Mouse (Mus musculus) left cerebral cortex, adult 18-20 months (tissue): ENCODE measurements around the gene Gm773. TPM values are rescaled to one million over a fixed set of nuclear protein-coding genes. Genes with fewer than 3 reads are reported as not detected.
"Not testable (repeated sequence)": the region's sequence is repeated elsewhere in the genome, so short reads cannot be mapped to it uniquely, and the experiment has no call there.

ENCODE experiments used
- DNase-seq, 2 experiments: peaks; one replicate each; pipeline ENCODE4 v3.0.0; 2021 to 2022; ENCODE audit warnings: low spot score in 2 of 2, mixed read lengths in 1 of 2
- long read RNA-seq, 2 experiments: library from polyadenylated mRNA; stranded (forward); transcript quantifications; one replicate each; pipeline ENCODE4 v2.0.0; 2021
- total RNA-seq, 2 experiments: library from RNA; stranded (reverse); gene quantifications; 2 replicates each; pipeline ENCODE4 v1.2.3; 2021

Gene Gm773
- not detected for total RNA-seq
- long read RNA-seq, experiment 1, result 0 reads
- long read RNA-seq, experiment 2, result 0 reads

DNA sequence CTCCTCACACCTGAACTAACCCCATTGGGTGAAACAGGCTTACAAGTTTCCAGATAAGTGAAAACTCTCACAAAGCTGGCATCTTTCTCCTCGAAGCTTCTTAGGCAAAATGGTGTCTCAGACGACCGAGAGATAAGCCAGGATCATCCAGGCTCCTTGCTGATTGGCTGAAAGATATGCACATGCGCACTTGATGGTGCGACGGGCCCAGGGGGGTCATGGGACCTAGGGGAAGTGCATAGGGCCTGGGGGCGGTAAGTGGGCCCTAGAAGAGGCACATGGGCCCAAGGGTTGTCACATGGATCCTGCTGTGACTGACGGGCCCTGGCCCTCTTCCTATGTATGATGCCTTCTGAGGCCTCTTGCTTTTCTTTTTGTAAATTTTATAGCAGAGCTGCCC is at the start of gene Gm773:
Gm773 (minus strand) TSS at position 111 of the 400 bp plus-strand sequence.
- DNase-seq, result no peak

GRCm38 (mm10) chrX:56186449-56186848 is 26.2 kb downstream of the Gm773 start:
- DNase-seq, result not testable (repeated sequence)

DNA sequence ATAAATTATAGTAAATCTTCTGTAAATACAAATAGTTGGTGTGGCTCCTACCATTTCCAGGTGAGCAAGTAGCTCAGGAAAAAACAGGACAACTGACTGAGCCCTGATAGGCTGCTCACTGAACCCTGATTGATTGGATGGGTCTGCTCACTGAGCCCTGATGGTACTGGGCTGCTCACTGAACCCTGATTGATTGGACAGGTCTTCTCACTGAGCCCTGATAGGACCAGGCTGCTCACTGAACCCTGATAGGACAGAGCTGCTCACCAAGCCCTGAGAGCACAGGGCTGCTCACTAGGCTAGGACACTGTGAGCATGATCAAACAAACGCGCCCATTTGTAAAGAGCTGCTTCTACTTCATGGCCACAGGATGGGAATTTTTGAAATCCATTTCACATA is 61.3 kb downstream of the Gm773 start:
- no peak for DNase-seq

Other genes starting within 250 kb of the Gm773 start
- gene 3830403N18Rik, start 76.3 kb downstream of the Gm773 start, total RNA-seq, result not detected
- 1 to 10 TPM; 4.3 to 4.6 TPM for gene Zfp449, start 133.5 kb upstream of the Gm773 start, total RNA-seq
- 10 to 100 TPM; 17.0 to 22.4 TPM for gene Smim10l2a, start 161.7 kb upstream of the Gm773 start, total RNA-seq
- not detected for gene Gm2174, start 235.1 kb upstream of the Gm773 start, total RNA-seq
- gene Ints6l, start 242.0 kb upstream of the Gm773 start, total RNA-seq, result 10 to 100 TPM; 32.1 to 35.7 TPM